Mouse (Mus musculus) midbrain, embryonic 15.5 days (tissue): ENCODE data around the gene Gm20388. TPM values are rescaled to one million over a fixed set of nuclear protein-coding genes. Genes with fewer than 3 reads are reported as not detected.
A peak's percentile ranks its signal among the peaks of the same experiment; 100 is the strongest.

Experiments
- ATAC-seq: fragments of 200-750 bp; cut with Nextera tagmentation; replicated peaks from 2 replicates; pipeline ENCODE4 v1.8.0; 2017; ENCODE audit warnings: moderate TSS enrichment
- H3K27ac ChIP-seq: fragments of 300-500 bp; sonication (generic); 2 replicates; pipeline ENCODE4 v1.5.1; 2015; ENCODE audit warnings: mild to moderate bottlenecking, inconsistent platforms
- H3K27me3 ChIP-seq: fragments of 300-500 bp; sonication (generic); replicated peaks from 2 replicates; pipeline ENCODE4 v1.6.1; 2015; ENCODE audit warnings: inconsistent platforms
- H3K36me3 ChIP-seq: fragments of 300-500 bp; sonication (generic); replicated peaks from 2 replicates; pipeline ENCODE4 v1.6.1; 2015; ENCODE audit warnings: inconsistent platforms
- H3K4me1 ChIP-seq: fragments of 300-500 bp; sonication (generic); 2 replicates; pipeline ENCODE4 v1.6.1; 2015; ENCODE audit warnings: inconsistent platforms
- H3K4me2 ChIP-seq: fragments of 300-500 bp; sonication (generic); 2 replicates; pipeline ENCODE4 v1.6.1; 2015; ENCODE audit warnings: inconsistent platforms, mild to moderate bottlenecking, moderate library complexity
- H3K4me3 ChIP-seq: fragments of 300-500 bp; sonication (generic); 2 replicates; pipeline ENCODE4 v1.5.1; 2015; ENCODE audit warnings: mild to moderate bottlenecking, inconsistent platforms
- H3K9ac ChIP-seq: fragments of 300-500 bp; sonication (generic); 2 replicates; pipeline ENCODE4 v1.6.1; 2015; ENCODE audit warnings: mild to moderate bottlenecking, inconsistent platforms
- H3K9me3 ChIP-seq: fragments of 300-500 bp; sonication (generic); 2 replicates; pipeline ENCODE4 v1.6.1; 2016; ENCODE audit warnings: inconsistent platforms
- WGBS: fragments of 180-500 bp; shearing (Covaris S2); methylation state at CpG from one replicate; pipeline ENCODE4 v1.1.7; 2015; ENCODE audit warnings: mixed read lengths; 5-methylcytosine and 5-hydroxymethylcytosine counted together
- polyA plus RNA-seq: library from polyadenylated mRNA; unstranded; fragments of >200 nt; fragmentation: Nextera tagmentation; extraction: Ambion mirVana; gene quantifications from 2 replicates; pipeline ENCODE4 v1.2.1, GENCODE M21; 2015

The Gm20388 gene
- polyA plus RNA-seq, 1 experiment from 2014 or later, result 5.6 TPM

GRCm38 (mm10) chr8:121603801-121604200, 1693.2 kb downstream of the Gm20388 start:
- no peak overlapping the region for H3K4me3 ChIP-seq
- peaks cover 49% of the 10 kb centered on the region for H3K36me3 ChIP-seq
- WGBS, result 96% methylated on average over 12 of the region's 12 CpGs
- H3K4me2 ChIP-seq, result no peak overlapping the region
- no peaks in the 10 kb centered on the region for H3K4me1 ChIP-seq
- no peaks in the 10 kb centered on the region for H3K9me3 ChIP-seq
- no peak for ATAC-seq
- H3K27ac ChIP-seq, result no peak overlapping the region
- H3K9ac ChIP-seq, result no peak overlapping the region
- H3K27me3 ChIP-seq, result no peaks in the 10 kb centered on the region

DNA sequence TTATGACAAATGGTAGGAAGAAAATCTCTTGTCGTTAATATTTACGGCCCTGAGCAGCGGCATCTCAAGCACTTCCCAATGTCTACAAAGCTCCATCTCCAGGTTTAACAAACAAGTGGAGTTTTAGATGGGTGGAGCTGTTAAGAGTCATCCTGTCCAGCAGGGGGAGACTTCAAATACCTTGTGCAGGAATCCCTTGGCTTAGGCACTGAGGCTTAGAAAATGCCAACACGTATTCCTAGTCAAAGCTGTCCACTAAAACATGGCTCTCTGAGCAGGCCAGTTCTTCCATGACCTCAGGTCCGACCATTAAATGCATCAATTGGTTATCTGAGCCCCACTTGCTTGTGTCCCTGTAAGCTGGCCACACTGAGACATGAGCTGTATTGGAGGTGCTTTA, 1697.0 kb downstream of the Gm20388 start:
- 89% methylated on average over 5 of the region's 5 CpGs for WGBS

DNA sequence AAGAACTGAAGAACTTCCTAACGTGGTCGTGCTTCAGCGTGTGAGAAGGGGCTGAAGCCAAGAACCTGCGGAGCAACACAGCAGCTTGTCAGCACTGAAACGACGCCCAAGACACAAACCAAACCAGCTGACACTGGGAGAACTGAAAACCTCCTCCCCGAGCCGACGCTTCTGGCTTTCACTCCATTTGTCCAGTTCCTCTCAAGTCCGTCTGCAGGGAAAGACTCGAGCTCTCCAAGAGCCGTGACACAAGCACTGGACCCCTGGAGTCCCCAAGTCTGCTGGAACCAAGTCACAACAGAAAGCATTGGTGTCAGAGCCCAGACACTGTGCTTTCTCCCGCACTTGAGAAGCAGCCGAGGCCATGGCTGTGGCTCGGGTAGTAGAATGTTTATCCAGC, 1698.6 kb downstream of the Gm20388 start:
- no peak for ATAC-seq
- Histone ChIP-seq H3K4me1 (no peaks in the 10 kb centered on the region), H3K9me3 (no peaks in the 10 kb centered on the region), H3K27me3 (no peaks in the 10 kb centered on the region), H3K4me3 (no peak overlapping the region), H3K27ac (no peak overlapping the region), H3K9ac (no peak overlapping the region), H3K36me3 (peaks cover 33% of the 10 kb centered on the region), H3K4me2 (no peak overlapping the region)
- WGBS, result 95% methylated on average over 15 of the region's 15 CpGs

More for the DNA sequence above, 1697.0 kb downstream of the Gm20388 start:
- no peaks in the 10 kb centered on the region for H3K4me1 ChIP-seq
- H3K9ac ChIP-seq, result no peak overlapping the region
- no peak overlapping the region for H3K27ac ChIP-seq
- peaks cover 39% of the 10 kb centered on the region for H3K36me3 ChIP-seq
- no peaks in the 10 kb centered on the region for H3K9me3 ChIP-seq
- H3K4me2 ChIP-seq, result no peak overlapping the region
- ATAC-seq, result no peak
- H3K4me3 ChIP-seq, result no peak overlapping the region
- H3K27me3 ChIP-seq, result no peaks in the 10 kb centered on the region

- Histone ChIP-seq H3K4me2 (no peak overlapping the region), H3K9ac (no peak overlapping the region), H3K9me3 (no peaks in the 10 kb centered on the region), H3K27me3 (no peaks in the 10 kb centered on the region), H3K4me1 (no peaks in the 10 kb centered on the region), H3K4me3 (no peak overlapping the region), H3K27ac (no peak overlapping the region), H3K36me3 (peaks cover 26% of the 10 kb centered on the region)
- 91% methylated on average over 11 of the region's 11 CpGs for WGBS
- no peak for ATAC-seq
Measured at GRCm38 (mm10) chr8:121609916-121610315, 1699.3 kb downstream of the Gm20388 start.

- no peak overlapping the region for H3K4me3 ChIP-seq
- no peaks in the 10 kb centered on the region for H3K27me3 ChIP-seq
- no peaks in the 10 kb centered on the region for H3K9me3 ChIP-seq
- H3K36me3 ChIP-seq, result peaks cover 18% of the 10 kb centered on the region
- no peaks in the 10 kb centered on the region for H3K4me1 ChIP-seq
- H3K27ac ChIP-seq, result no peak overlapping the region
- H3K4me2 ChIP-seq, result no peak overlapping the region
- no peak overlapping the region for H3K9ac ChIP-seq
- no peak for ATAC-seq
Measured at GRCm38 (mm10) chr8:121613419-121613818, 1702.8 kb downstream of the Gm20388 start.

DNA sequence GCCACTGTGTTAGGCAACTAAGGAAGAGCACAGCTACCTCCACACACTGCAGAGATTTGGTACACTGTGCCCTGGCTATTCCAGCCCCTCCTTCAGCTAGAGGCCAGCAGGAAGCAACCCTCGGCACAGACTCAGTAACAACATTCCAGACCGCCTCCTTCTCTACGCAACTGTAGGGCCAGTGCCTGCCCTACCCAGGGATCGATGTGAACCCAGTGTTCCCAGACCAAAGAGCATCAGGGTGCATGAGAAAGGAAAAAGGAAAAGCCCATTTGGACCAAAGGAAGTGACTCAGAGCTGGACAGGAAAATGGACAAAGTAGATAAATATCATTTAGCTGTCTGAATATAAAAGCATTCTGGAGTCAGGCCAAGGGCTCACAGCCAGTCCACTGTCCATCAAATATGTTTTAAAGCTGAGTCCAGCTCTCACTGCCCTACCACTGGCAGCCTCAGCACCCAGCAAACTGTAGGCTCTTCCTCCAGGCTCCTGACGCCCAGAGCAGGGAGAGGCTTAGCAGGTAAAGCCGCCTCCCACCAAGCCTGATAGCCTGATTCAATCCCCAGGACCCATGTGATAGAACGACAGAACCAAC, 1708.9 kb downstream of the Gm20388 start:
- 62% methylated on average over 7 of the region's 7 CpGs for WGBS
- ATAC-seq, result no peak
- Histone ChIP-seq H3K4me3 (no peak overlapping the region), H3K9ac (no peak overlapping the region), H3K4me2 (no peak overlapping the region), H3K27ac (peak overlapping the region; percentile 25; the same call in 1 of the 2 replicates), H3K4me1 (peaks cover 27% of the 10 kb centered on the region), H3K27me3 (no peaks in the 10 kb centered on the region), H3K9me3 (no peaks in the 10 kb centered on the region), H3K36me3 (no peaks in the 10 kb centered on the region)

- ATAC-seq, result no peak
- Histone ChIP-seq H3K9ac (no peak overlapping the region), H3K4me2 (no peak overlapping the region), H3K4me1 (peaks cover 36% of the 10 kb centered on the region), H3K36me3 (0 out of 2 replicates have a peak, but pooled peaks cover under 1% of the 10 kb centered on the region), H3K27me3 (no peaks in the 10 kb centered on the region), H3K9me3 (no peaks in the 10 kb centered on the region), H3K27ac (no peak overlapping the region), H3K4me3 (no peak overlapping the region)
- 88% methylated on average over 12 of the region's 12 CpGs for WGBS
Measured at GRCm38 (mm10) chr8:121620801-121621516, 1710.3 kb downstream of the Gm20388 start.

GRCm38 (mm10) chr8:121621879-121622278, 1711.2 kb downstream of the Gm20388 start:
- Histone ChIP-seq H3K4me1 (peaks cover 39% of the 10 kb centered on the region), H3K36me3 (peaks cover 4% of the 10 kb centered on the region; the same call in 1 of the 2 replicates), H3K9ac (no peak overlapping the region), H3K27ac (no peak overlapping the region), H3K9me3 (no peaks in the 10 kb centered on the region), H3K27me3 (no peaks in the 10 kb centered on the region), H3K4me2 (no peak overlapping the region), H3K4me3 (no peak overlapping the region)
- ATAC-seq, result no peak
- 44% methylated on average over 1 of the region's 1 CpGs for WGBS

DNA sequence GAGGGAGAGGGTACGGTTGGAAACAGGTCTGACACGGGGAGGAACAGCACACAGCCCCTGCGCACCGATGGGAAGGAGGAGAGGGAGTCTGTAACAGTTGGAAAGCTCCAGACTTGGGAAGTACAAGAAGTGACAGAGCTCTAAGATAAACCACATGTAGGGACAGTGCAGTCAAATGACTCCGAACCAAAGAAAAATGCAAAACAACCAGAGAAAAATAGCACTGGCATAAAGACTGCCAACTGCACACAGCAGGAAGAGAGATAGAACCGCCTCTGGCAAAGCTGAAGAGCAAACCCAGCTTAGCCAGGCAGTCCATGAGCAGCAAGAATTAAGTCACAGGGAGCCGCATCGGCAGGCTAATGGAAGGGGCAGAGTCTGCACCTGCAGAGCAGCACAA, 1712.4 kb downstream of the Gm20388 start:
- WGBS, result 72% methylated on average over 8 of the region's 8 CpGs
- no peak for ATAC-seq
- Histone ChIP-seq H3K4me3 (no peak overlapping the region), H3K4me1 (peaks cover 39% of the 10 kb centered on the region), H3K27me3 (no peaks in the 10 kb centered on the region), H3K27ac (peak overlapping the region; percentile 32; the same call in 1 of the 2 replicates), H3K4me2 (no peak overlapping the region), H3K9me3 (no peaks in the 10 kb centered on the region), H3K36me3 (peaks cover 11% of the 10 kb centered on the region), H3K9ac (no peak overlapping the region)

GRCm38 (mm10) chr8:121628681-121629080, 1718.0 kb downstream of the Gm20388 start:
- H3K9me3 ChIP-seq, result no peaks in the 10 kb centered on the region
- peaks cover 29% of the 10 kb centered on the region for H3K4me1 ChIP-seq
- H3K36me3 ChIP-seq, result peaks cover 16% of the 10 kb centered on the region
- H3K4me2 ChIP-seq, result no peak overlapping the region
- H3K9ac ChIP-seq, result no peak overlapping the region
- no peak for ATAC-seq
- no peak overlapping the region for H3K4me3 ChIP-seq
- WGBS, result 94% methylated on average over 4 of the region's 4 CpGs
- no peak overlapping the region for H3K27ac ChIP-seq
- no peaks in the 10 kb centered on the region for H3K27me3 ChIP-seq

DNA sequence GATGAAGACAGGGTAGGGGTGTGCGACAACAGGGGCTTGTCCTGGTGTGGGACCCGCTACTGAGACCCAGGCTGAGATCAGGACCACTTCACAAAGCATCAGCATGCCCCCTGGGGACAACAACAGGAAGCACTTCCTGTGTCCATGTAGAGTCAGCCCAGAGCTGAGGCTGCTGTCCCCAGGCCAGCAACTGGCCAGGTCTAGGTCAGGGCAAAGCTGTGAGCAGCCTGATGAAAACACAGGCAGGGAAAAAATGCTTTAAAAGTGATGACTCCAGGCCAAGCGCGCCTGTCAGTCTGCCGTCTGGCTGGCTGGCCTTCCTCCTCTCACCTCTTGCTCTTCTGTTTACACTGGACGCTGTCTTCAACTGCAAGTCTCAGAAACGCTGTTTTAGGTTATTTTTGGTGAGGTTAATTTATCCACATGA, 1721.0 kb downstream of the Gm20388 start:
- Histone ChIP-seq H3K4me2 (no peak overlapping the region), H3K27ac (no peak overlapping the region), H3K36me3 (peaks cover 12% of the 10 kb centered on the region), H3K9me3 (no peaks in the 10 kb centered on the region), H3K9ac (no peak overlapping the region), H3K27me3 (no peaks in the 10 kb centered on the region), H3K4me1 (peaks cover 21% of the 10 kb centered on the region), H3K4me3 (no peak overlapping the region)
- 81% methylated on average over 7 of the region's 7 CpGs for WGBS
- ATAC-seq, result no peak

- Histone ChIP-seq H3K9me3 (no peaks in the 10 kb centered on the region), H3K27me3 (no peaks in the 10 kb centered on the region), H3K27ac (0 out of 2 replicates have a peak overlapping the region, but pooled peaks have one; percentile 9), H3K4me3 (no peak overlapping the region), H3K4me2 (no peak overlapping the region), H3K36me3 (peaks cover 11% of the 10 kb centered on the region), H3K4me1 (peaks cover 25% of the 10 kb centered on the region), H3K9ac (no peak overlapping the region)
- ATAC-seq, result no peak
- 81% methylated on average over 5 of the region's 5 CpGs for WGBS
Measured at GRCm38 (mm10) chr8:121632401-121632800, 1721.8 kb downstream of the Gm20388 start.

DNA sequence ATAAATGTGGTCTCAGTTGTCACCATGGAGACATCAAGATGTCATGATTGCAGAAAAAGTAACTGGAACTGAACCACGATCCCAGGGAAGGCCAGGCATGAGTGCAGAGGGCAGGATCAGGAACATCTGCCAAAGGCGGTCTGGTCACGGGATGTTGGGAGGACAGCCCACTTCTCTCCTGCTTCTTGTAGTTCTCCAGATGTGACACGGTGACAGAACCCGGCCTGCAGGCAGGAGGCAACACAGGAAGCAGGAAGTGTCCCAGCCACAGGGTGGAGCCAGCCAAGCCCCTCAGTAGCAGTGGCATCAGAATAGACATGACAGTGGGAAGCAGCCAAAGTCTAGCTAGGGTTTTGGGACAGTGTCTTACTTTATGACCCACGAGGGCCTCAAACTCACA, 1724.9 kb downstream of the Gm20388 start:
- no peak overlapping the region for H3K9ac ChIP-seq
- H3K27ac ChIP-seq, result no peak overlapping the region
- peaks cover 33% of the 10 kb centered on the region for H3K4me1 ChIP-seq
- H3K36me3 ChIP-seq, result no peaks in the 10 kb centered on the region
- no peak overlapping the region for H3K4me3 ChIP-seq
- ATAC-seq, result no peak
- WGBS, result 82% methylated on average over 6 of the region's 6 CpGs
- no peaks in the 10 kb centered on the region for H3K27me3 ChIP-seq
- H3K9me3 ChIP-seq, result no peaks in the 10 kb centered on the region
- no peak overlapping the region for H3K4me2 ChIP-seq
